Comparison of ENCODE assay signal across 21 mouse cellular contexts in genomic region chr17:74601201-74601600, GRCm38 (mm10).
"Had no signal": no experiment of that assay in that cellular context is flagged by ENCODE, and none has a peak within 500 bp of the region (broad histone marks: within the 10 kb centered on the region; RNA-seq: fewer than 3 reads in every experiment).

No protein-coding gene starts in this region.

- H3K9me3 ChIP-seq: heart, embryonic 13.5 days; heart, embryonic 15.5 days; hindbrain, embryonic 13.5 days; hindbrain, embryonic 15.5 days; limb, embryonic 13.5 days; limb, embryonic 15.5 days had no signal

- H3K27ac ChIP-seq: heart, adult 2 months; heart, embryonic 13.5 days; heart, embryonic 15.5 days; hindbrain, embryonic 13.5 days; hindbrain, embryonic 15.5 days; hindbrain, postnatal 0 days; limb, embryonic 13.5 days; limb, embryonic 15.5 days; liver, embryonic 14.5 days had no signal

- H3K9ac ChIP-seq: forebrain, postnatal 0 days; heart, embryonic 13.5 days; heart, embryonic 15.5 days; hindbrain, embryonic 13.5 days; hindbrain, embryonic 15.5 days; limb, embryonic 13.5 days; limb, embryonic 15.5 days; liver, embryonic 14.5 days had no signal

- H3K27me3 ChIP-seq: heart, embryonic 13.5 days; heart, embryonic 15.5 days; hindbrain, embryonic 13.5 days; hindbrain, embryonic 15.5 days; limb, embryonic 13.5 days; limb, embryonic 15.5 days had no signal

- DNase-seq: forebrain, postnatal 0 days; gastrocnemius, postnatal 14 days; gastrocnemius, postnatal 36 days; heart, adult 2 months; heart, postnatal 14 days; heart, postnatal 36 days; kidney, adult 11 months; kidney, postnatal 14 days; layer of hippocampus, adult 9-11 months; layer of hippocampus, postnatal 36 days; left cerebral cortex, postnatal 4 days had no signal

- H3K4me3 ChIP-seq: heart, adult 2 months; heart, embryonic 13.5 days; heart, embryonic 15.5 days; hindbrain, embryonic 13.5 days; hindbrain, embryonic 15.5 days; limb, embryonic 13.5 days; limb, embryonic 15.5 days had no signal

- ATAC-seq: forebrain, postnatal 0 days; hindbrain, postnatal 0 days; intestine, embryonic 16.5 days had no signal

- H3K4me2 ChIP-seq: heart, embryonic 11.5 days; heart, embryonic 13.5 days; heart, embryonic 15.5 days; hindbrain, embryonic 13.5 days; hindbrain, embryonic 15.5 days; limb, embryonic 13.5 days; limb, embryonic 15.5 days had no signal

- H3K4me1 ChIP-seq: heart, embryonic 13.5 days; heart, embryonic 15.5 days; hindbrain, embryonic 13.5 days; hindbrain, embryonic 15.5 days; limb, embryonic 13.5 days; limb, embryonic 15.5 days had no signal
